Mouse (Mus musculus): ENCODE measurements around the gene Nanos2.

DNA sequence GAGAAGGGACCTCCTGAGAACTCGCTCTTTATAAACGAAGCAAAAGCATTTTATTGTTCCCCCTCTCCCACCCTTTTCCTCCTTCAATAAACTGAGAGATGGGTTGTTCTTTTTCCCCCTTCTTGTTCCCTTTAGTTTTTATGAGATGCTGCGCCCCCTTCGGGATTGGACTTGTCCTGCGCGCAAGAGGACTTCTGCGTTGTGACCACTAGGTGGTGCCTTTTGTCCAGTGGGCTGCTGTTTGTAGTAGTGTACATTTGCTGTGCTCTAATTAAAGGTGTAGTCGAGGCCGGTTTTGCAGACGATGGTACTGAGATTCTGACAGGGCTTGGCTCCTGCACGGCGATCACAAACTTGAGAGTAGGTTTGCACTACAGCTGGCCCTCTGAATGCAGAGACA is 19.3 kb downstream of the Nanos2 start:
- peak; percentile 96 for TF ChIP-seq CTCF (IDR thresholded peaks at IDR 0.05; ENCODE audit: low read depth, low read length)
- no peak for TF ChIP-seq GATA1 (IDR thresholded peaks at IDR 0.05; ENCODE audit: borderline replicate concordance, low read length)
